In the genomic region with DNA sequence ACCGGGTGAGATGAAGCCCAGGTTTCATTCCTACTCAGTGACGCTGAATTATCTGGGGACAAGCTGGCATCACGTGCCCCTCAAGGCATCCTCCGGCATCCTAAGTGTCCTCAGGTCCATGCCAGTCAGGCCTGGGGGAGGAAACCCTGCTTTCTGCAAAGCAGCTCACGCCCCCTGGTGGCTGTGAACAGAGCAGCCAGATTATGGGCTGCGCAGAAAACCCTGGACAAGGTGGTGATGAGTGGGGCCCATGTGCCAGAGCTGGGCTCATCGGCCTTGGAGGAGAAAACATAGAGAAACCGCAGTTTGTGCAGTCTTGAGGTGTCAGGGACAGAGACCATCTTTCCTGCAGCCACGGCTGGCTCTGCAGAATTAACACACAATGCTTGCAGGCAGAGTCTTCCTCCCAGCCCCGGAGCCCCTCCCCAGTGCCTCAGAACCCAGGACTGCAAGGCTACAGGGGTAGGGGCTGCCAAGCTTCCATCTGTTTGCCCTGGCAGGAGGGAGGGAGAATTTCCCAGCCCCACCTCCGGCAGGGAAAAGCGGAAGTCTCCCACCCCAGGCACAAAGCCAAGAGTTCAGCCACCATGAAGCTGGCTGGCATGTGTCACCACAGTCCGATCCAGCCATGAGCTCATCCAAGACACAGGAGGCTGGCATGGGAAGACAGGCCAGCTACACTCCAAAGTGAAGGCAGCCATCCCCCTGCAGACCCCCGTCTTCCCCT, we compare ENCODE assay signal across 8 mouse cellular contexts.
DNase-seq lines count a peak whose midpoint lies in the region; ATAC-seq and TF ChIP-seq lines count a peak whose summit lies in the region.

No protein-coding gene starts in this region.

- TF ChIP-seq CTCF in E14TG2a.4 (conservative IDR thresholded peaks at IDR 0.05; ENCODE audit: low read length): peak; percentile 93
- peak; percentile 90 for TF ChIP-seq CTCF in liver, embryonic 14.5 days (IDR thresholded peaks at IDR 0.05; ENCODE audit: low read depth)

- H3K9ac ChIP-seq in embryonic facial prominence, embryonic 15.5 days: no peak overlapping the region
- H3K9ac ChIP-seq in liver, embryonic 14.5 days (replicated peaks): no peak overlapping the region
- no peak overlapping the region for H3K9ac ChIP-seq in neural tube, embryonic 15.5 days (replicated peaks)

- peaks cover 31% of the 10 kb centered on the region for H3K36me3 ChIP-seq in E14TG2a.4 (ENCODE audit: insufficient read depth, low read length)
- H3K36me3 ChIP-seq in embryonic facial prominence, embryonic 15.5 days: no peaks in the 10 kb centered on the region
- no peaks in the 10 kb centered on the region for H3K36me3 ChIP-seq in liver, embryonic 14.5 days (replicated peaks; ENCODE audit: control insufficient read depth, insufficient read depth, low read depth)
- H3K36me3 ChIP-seq in neural tube, embryonic 15.5 days: peaks cover 35% of the 10 kb centered on the region

- WGBS in embryonic facial prominence, embryonic 15.5 days: 28% methylated on average over 14 of the region's 14 CpGs
- WGBS in liver, embryonic 14.5 days (ENCODE audit: insufficient replicate concordance): 34% methylated on average over 14 of the region's 14 CpGs
- 39% methylated on average over 14 of the region's 14 CpGs for WGBS in neural tube, embryonic 15.5 days

- no peak overlapping the region for H3K4me3 ChIP-seq in E14TG2a.4 (replicated peaks; ENCODE audit: low read length)
- no peak overlapping the region for H3K4me3 ChIP-seq in embryonic facial prominence, embryonic 15.5 days (replicated peaks)
- H3K4me3 ChIP-seq in liver, embryonic 14.5 days (ENCODE audit: insufficient read depth in 1 of 2, low read depth in 2 of 2, low read length in 2 of 2): no peak overlapping the region
- no peak overlapping the region for H3K4me3 ChIP-seq in neural tube, embryonic 15.5 days (replicated peaks)

- ATAC-seq in embryonic facial prominence, embryonic 15.5 days (ENCODE audit: insufficient number of reproducible peaks, low FRiP score, low TSS enrichment, low read depth): peak; percentile 60
- ATAC-seq in liver, embryonic 14.5 days (ENCODE audit: insufficient read depth): no peak
- peak; percentile 76 for ATAC-seq in neural tube, embryonic 15.5 days (ENCODE audit: low FRiP score)

- H3K27ac ChIP-seq in embryonic facial prominence, embryonic 15.5 days (replicated peaks): peak overlapping the region; percentile 55
- no peak overlapping the region for H3K27ac ChIP-seq in liver, embryonic 14.5 days
- H3K27ac ChIP-seq in neural tube, embryonic 15.5 days (replicated peaks): peak overlapping the region; percentile 79

- peak overlapping the region; percentile 25 for H3K4me2 ChIP-seq in embryonic facial prominence, embryonic 15.5 days (replicated peaks)
- H3K4me2 ChIP-seq in liver, embryonic 14.5 days (ENCODE audit: low read depth): no peak overlapping the region
- H3K4me2 ChIP-seq in neural tube, embryonic 15.5 days: peak overlapping the region; percentile 25

- DNase-seq in adrenal gland, postnatal 4 days (ENCODE audit: low spot score in 2 of 2): peak; percentile 13 to 29
- DNase-seq in heart, adult 8-10 months (ENCODE audit: low spot score): peak; percentile 29
- DNase-seq in kidney, postnatal 14 days: peak; percentile 51
- DNase-seq in liver, embryonic 14.5 days (ENCODE audit: low read depth in 3 of 3, low spot score in 3 of 3): peak; percentile 20 to 41 (median 33)
- DNase-seq in thymus, postnatal 4 days: peak; percentile 87

- no peak for TF ChIP-seq EP300 in liver, embryonic 14.5 days (IDR thresholded peaks at IDR 0.05; ENCODE audit: low read depth)

- peaks cover 34% of the 10 kb centered on the region for H3K4me1 ChIP-seq in E14TG2a.4 (replicated peaks; ENCODE audit: low read depth, low read length)
- peaks cover 21% of the 10 kb centered on the region for H3K4me1 ChIP-seq in embryonic facial prominence, embryonic 15.5 days
- no peaks in the 10 kb centered on the region for H3K4me1 ChIP-seq in liver, embryonic 14.5 days (replicated peaks; ENCODE audit: control insufficient read depth in 2 of 2, insufficient read depth in 2 of 2, low read length in 1 of 2)
- H3K4me1 ChIP-seq in neural tube, embryonic 15.5 days: peaks cover 19% of the 10 kb centered on the region

- H3K27me3 ChIP-seq in E14TG2a.4 (ENCODE audit: insufficient read depth, low read length): peaks cover 27% of the 10 kb centered on the region
- peaks cover 50% of the 10 kb centered on the region for H3K27me3 ChIP-seq in embryonic facial prominence, embryonic 15.5 days
- H3K27me3 ChIP-seq in liver, embryonic 14.5 days (ENCODE audit: control insufficient read depth, insufficient read depth, low read length): peaks cover 30% of the 10 kb centered on the region
- peaks cover 35% of the 10 kb centered on the region for H3K27me3 ChIP-seq in neural tube, embryonic 15.5 days (replicated peaks)

- no peaks in the 10 kb centered on the region for H3K9me3 ChIP-seq in E14TG2a.4 (ENCODE audit: low read length)
- H3K9me3 ChIP-seq in embryonic facial prominence, embryonic 15.5 days (replicated peaks): no peaks in the 10 kb centered on the region
- H3K9me3 ChIP-seq in liver, embryonic 14.5 days (ENCODE audit: control insufficient read depth, low read length): no peaks in the 10 kb centered on the region
- no peaks in the 10 kb centered on the region for H3K9me3 ChIP-seq in neural tube, embryonic 15.5 days (replicated peaks)

Comparison
In these comparisons a context has a peak if more than half of its experiments do, and no peak if none do; other contexts are left out.
1. DNase-seq: peak in every context shown above with its lines; median percentile 87 in thymus, postnatal 4 days; 51 in kidney, postnatal 14 days; 33 in liver, embryonic 14.5 days; 29 in heart, adult 8-10 months; 21 in adrenal gland, postnatal 4 days.